Mouse (Mus musculus) forebrain, embryonic 12.5 days (tissue): ENCODE results near the gene Tcf7. TPM values are rescaled to one million over a fixed set of nuclear protein-coding genes. Genes with fewer than 3 reads are reported as not detected.

Experiments used
- ATAC-seq: fragments of 200-750 bp; cut with Nextera tagmentation; 2 replicates; pipeline ENCODE4 v1.8.0; 2017; ENCODE audit warnings: moderate TSS enrichment; ENCODE audit not compliant: low FRiP score
- H3K27ac ChIP-seq: fragments of 300-500 bp; sonication (generic); 2 replicates; pipeline ENCODE4 v1.5.1; 2016; ENCODE audit warnings: mild to moderate bottlenecking
- H3K27me3 ChIP-seq: fragments of 300-500 bp; sonication (generic); 2 replicates; pipeline ENCODE4 v1.6.1; 2016; ENCODE audit warnings: mild to moderate bottlenecking
- H3K36me3 ChIP-seq: fragments of 300-500 bp; sonication (generic); replicated peaks from 2 replicates; pipeline ENCODE4 v1.6.1; 2016; ENCODE audit warnings: mild to moderate bottlenecking
- H3K4me1 ChIP-seq: fragments of 300-500 bp; sonication (generic); 2 replicates; pipeline ENCODE4 v1.6.1; 2016
- H3K4me2 ChIP-seq: fragments of 300-500 bp; sonication (generic); 2 replicates; pipeline ENCODE4 v1.6.1; 2016; ENCODE audit warnings: mild to moderate bottlenecking, moderate library complexity
- H3K4me3 ChIP-seq: fragments of 300-500 bp; sonication (generic); replicated peaks from 2 replicates; pipeline ENCODE4 v1.5.1; 2016; ENCODE audit warnings: mild to moderate bottlenecking
- H3K9ac ChIP-seq: fragments of 300-500 bp; sonication (generic); 2 replicates; pipeline ENCODE4 v1.6.1; 2016; ENCODE audit warnings: mild to moderate bottlenecking
- H3K9me3 ChIP-seq: fragments of 300-500 bp; sonication (generic); 2 replicates; pipeline ENCODE4 v1.6.1; 2016
- WGBS: fragments of 180-500 bp; shearing (Covaris S2); methylation state at CpG from one replicate; pipeline ENCODE4 v1.1.7; 2016; 5-methylcytosine and 5-hydroxymethylcytosine counted together
- polyA plus RNA-seq: library from polyadenylated mRNA; unstranded; fragments of >200 nt; fragmentation: Nextera tagmentation; extraction: Ambion mirVana; gene quantifications from 2 replicates; pipeline ENCODE4 v1.2.1, GENCODE M21; 2016

Tcf7 gene
- polyA plus RNA-seq, 1 experiment from 2014 or later: 5.4 TPM

GRCm38 (mm10) chr11:52255077-52255476, 27.7 kb downstream of the Tcf7 start:
- 90% methylated on average over 8 of the region's 8 CpGs for WGBS
- H3K36me3 ChIP-seq: peaks cover 12% of the 10 kb centered on the region

DNA sequence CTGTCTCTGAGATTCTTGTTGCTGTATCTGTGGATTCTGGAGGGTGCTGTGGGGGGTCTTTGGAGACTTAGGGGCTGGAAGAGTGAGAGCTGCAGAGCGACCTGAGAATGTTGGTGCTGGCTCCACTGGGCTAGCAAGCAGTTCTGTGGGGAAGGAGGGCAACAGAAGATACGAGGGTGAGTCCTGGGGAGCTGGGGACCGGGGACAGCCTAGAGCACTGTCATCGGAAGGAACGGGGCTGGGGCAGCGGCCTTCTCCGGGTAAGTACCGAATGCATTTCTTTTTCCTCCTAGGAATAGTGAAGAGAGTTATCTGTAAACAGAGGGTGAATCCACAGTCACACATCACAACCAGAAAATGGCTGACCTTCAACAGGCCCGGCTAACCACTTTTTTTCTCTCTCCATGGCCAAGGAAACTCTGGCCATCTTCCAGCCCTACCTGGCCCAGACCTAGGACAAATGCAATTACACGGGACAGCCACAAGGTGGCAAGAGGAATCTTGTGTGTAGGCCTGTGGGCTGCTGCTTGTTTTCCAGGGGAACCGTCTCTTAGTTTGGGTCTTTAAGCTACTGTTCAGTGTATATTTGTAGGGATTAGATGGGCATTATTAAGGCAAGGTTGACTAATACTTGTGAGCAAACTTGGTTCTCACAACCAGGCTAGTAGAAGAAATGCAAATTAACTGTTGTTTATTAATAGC, 29.0 kb downstream of the Tcf7 start:
- H3K9ac ChIP-seq: no peak overlapping the region
- H3K4me1 ChIP-seq: no peaks in the 10 kb centered on the region
- no peak overlapping the region for H3K4me2 ChIP-seq
- ATAC-seq: peak; percentile 76
- peaks cover 22% of the 10 kb centered on the region for H3K36me3 ChIP-seq
- no peak overlapping the region for H3K4me3 ChIP-seq
- no peaks in the 10 kb centered on the region for H3K9me3 ChIP-seq
- H3K27ac ChIP-seq: no peak overlapping the region
- H3K27me3 ChIP-seq: no peaks in the 10 kb centered on the region
- 68% methylated on average over 11 of the region's 11 CpGs for WGBS

More at GRCm38 (mm10) chr11:52255077-52255476, 27.7 kb downstream of the Tcf7 start:
- no peak for ATAC-seq
- Histone ChIP-seq H3K9ac (no peak overlapping the region), H3K4me1 (no peaks in the 10 kb centered on the region), H3K27ac (no peak overlapping the region), H3K9me3 (no peaks in the 10 kb centered on the region), H3K4me2 (no peak overlapping the region), H3K4me3 (no peak overlapping the region), H3K27me3 (no peaks in the 10 kb centered on the region)

- 76% methylated on average over 1 of the region's 1 CpGs for WGBS
- Histone ChIP-seq H3K9ac (no peak overlapping the region), H3K27me3 (no peaks in the 10 kb centered on the region), H3K4me1 (no peaks in the 10 kb centered on the region), H3K36me3 (peaks cover 31% of the 10 kb centered on the region), H3K4me3 (no peak overlapping the region), H3K27ac (no peak overlapping the region), H3K4me2 (no peak overlapping the region), H3K9me3 (no peaks in the 10 kb centered on the region)
- ATAC-seq: no peak
Measured at GRCm38 (mm10) chr11:52252692-52253091, 30.1 kb downstream of the Tcf7 start.

DNA sequence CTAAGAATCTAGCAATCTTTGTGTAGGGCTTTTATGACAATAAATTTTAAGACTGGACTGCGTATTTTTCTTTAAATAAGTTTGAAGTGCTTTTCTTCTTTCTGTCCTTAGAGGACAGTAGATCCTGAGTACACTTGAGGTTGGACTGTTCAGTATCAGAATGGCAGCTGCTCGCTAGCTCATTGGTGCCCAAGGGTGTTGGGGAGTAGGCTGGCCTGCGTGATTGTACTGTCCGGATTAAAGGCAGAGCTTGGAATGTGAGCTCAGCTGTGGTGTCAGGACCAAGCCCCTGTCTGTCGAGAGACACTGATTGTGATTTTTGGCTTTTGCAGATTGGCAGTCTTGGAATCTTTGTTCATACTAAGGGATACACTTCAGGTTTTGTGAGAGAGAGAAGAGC, 31.0 kb downstream of the Tcf7 start:
- no peak overlapping the region for H3K4me3 ChIP-seq
- H3K27me3 ChIP-seq: no peaks in the 10 kb centered on the region
- no peak for ATAC-seq
- H3K9me3 ChIP-seq: no peaks in the 10 kb centered on the region
- 71% methylated on average over 5 of the region's 5 CpGs for WGBS
- H3K27ac ChIP-seq: no peak overlapping the region
- H3K4me1 ChIP-seq: no peaks in the 10 kb centered on the region
- H3K36me3 ChIP-seq: peaks cover 35% of the 10 kb centered on the region
- H3K4me2 ChIP-seq: no peak overlapping the region
- no peak overlapping the region for H3K9ac ChIP-seq

DNA sequence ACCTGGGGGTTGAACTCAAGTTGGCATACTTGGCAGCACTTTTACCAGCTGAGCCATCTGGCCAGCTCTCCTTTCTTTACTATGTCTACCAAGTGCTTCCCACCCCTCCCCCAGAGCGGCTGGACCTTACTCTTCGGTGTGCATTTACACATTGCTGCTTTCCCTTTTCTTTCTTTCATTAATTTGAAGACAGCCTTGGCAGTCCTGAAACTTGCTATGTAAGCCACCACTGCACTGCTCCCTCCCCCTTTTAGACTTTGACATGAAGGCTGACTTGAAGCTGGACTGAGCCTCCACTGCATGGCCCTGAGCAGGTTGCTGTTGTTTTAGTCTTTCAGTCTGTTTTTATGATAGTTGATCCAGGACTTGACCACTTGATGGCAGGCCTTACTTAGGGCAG, 33.4 kb downstream of the Tcf7 start:
- no peak for ATAC-seq
- peaks cover 49% of the 10 kb centered on the region for H3K36me3 ChIP-seq
- 91% methylated on average over 2 of the region's 2 CpGs for WGBS

GRCm38 (mm10) chr11:52240898-52241542, 41.8 kb downstream of the Tcf7 start:
- H3K4me2 ChIP-seq: no peak overlapping the region
- H3K4me1 ChIP-seq: no peaks in the 10 kb centered on the region
- H3K27me3 ChIP-seq: no peaks in the 10 kb centered on the region
- H3K4me3 ChIP-seq: no peak overlapping the region
- WGBS: 84% methylated on average over 4 of the region's 4 CpGs
- H3K36me3 ChIP-seq: peaks cover 75% of the 10 kb centered on the region
- H3K9me3 ChIP-seq: no peaks in the 10 kb centered on the region
- H3K9ac ChIP-seq: no peak overlapping the region
- no peak overlapping the region for H3K27ac ChIP-seq
- no peak for ATAC-seq

More for the DNA sequence above, 33.4 kb downstream of the Tcf7 start:
- Histone ChIP-seq H3K27me3 (no peaks in the 10 kb centered on the region), H3K4me3 (no peak overlapping the region), H3K9ac (no peak overlapping the region), H3K4me2 (no peak overlapping the region), H3K9me3 (no peaks in the 10 kb centered on the region), H3K4me1 (no peaks in the 10 kb centered on the region), H3K27ac (no peak overlapping the region)

DNA sequence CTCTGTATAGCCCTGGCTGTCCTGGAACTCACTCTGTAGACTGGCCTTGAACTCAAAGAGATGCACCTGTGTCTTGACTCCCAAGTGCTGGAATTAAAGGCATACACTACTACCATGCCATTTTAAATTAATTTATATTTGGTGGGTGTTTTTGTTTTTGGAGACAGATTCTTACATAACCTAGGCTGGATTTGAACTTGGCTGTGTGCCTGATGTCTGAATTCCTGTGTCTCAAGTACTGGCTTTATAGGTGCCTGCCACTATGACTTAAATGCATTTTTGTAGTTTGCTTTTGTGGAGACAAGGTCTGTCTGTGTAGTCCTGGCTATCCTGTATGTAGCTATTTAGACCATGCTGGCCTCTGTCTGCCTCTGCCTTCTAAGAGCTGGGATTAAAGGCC, 48.3 kb downstream of the Tcf7 start:
- no peaks in the 10 kb centered on the region for H3K27me3 ChIP-seq
- no peak overlapping the region for H3K9ac ChIP-seq
- H3K4me2 ChIP-seq: no peak overlapping the region
- no peak overlapping the region for H3K27ac ChIP-seq
- no peak for ATAC-seq
- H3K9me3 ChIP-seq: no peaks in the 10 kb centered on the region
- H3K36me3 ChIP-seq: peaks cover 29% of the 10 kb centered on the region
- no peak overlapping the region for H3K4me3 ChIP-seq
- H3K4me1 ChIP-seq: peaks cover 21% of the 10 kb centered on the region

DNA sequence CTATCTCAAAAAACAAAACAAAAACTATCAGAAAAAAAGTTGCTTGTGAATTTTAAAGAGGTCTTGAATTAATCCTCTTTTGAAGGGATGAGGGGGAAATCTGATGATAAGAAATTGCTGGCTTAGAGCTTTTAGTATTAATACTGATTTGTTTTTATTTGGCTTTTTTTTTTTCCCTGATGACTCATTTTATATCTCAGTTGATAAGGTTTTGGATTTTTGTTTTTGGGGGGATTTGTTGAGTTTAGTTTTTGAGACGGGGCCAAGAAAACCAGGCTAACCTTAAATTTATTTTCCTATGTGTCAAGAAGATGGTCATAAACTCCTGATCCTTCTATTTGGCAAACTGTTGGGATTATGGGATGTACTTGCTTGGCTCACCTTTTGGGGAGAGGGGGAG, 48.9 kb downstream of the Tcf7 start:
- no peak for ATAC-seq
- H3K4me3 ChIP-seq: no peak overlapping the region

DNA sequence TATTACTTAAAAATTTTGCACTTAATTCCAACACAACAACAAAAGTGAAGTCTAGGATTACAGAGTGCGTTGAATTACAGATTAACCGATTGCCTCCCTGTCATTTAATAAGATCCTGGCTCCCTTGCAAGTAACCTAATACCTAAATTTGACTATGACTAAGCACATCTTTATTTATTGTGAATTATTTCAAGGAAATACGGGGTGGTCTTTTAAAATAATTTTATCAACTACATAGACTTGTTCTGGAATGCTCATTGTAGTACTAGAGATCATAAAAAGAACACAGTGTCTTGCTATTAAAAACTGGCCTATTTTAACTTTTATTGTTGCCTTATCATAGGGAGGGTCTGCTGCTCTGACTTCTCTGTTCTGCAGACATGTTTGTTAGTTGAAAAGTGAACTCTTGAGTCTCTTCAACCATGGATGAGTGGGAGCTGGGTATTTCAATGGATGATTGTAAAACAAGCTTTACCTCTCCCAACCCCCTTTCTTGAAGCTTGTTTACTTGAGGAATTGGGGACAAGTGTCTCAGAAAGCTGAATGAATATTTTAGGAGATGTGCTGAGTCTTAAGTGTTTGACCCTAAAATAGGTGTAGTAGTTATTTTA, 49.7 kb downstream of the Tcf7 start:
- Histone ChIP-seq H3K27ac (no peak overlapping the region), H3K9ac (peak overlapping the region; percentile 99), H3K4me2 (peak overlapping the region; percentile 80), H3K36me3 (peaks cover 22% of the 10 kb centered on the region), H3K4me1 (peaks cover 21% of the 10 kb centered on the region), H3K4me3 (peak overlapping the region; percentile 98), H3K27me3 (no peaks in the 10 kb centered on the region), H3K9me3 (no peaks in the 10 kb centered on the region)
- 39% methylated on average over 3 of the region's 3 CpGs for WGBS
- ATAC-seq: no peak

More for the DNA sequence above, 48.9 kb downstream of the Tcf7 start:
- peaks cover 21% of the 10 kb centered on the region for H3K4me1 ChIP-seq
- H3K4me2 ChIP-seq: peak overlapping the region; percentile 80
- H3K27ac ChIP-seq: no peak overlapping the region
- no peaks in the 10 kb centered on the region for H3K27me3 ChIP-seq
- H3K9me3 ChIP-seq: no peaks in the 10 kb centered on the region
- peaks cover 28% of the 10 kb centered on the region for H3K36me3 ChIP-seq
- WGBS: 87% methylated on average over 1 of the region's 1 CpGs
- H3K9ac ChIP-seq: 0 out of 2 replicates have a peak overlapping the region, but pooled peaks have one; percentile 99

DNA sequence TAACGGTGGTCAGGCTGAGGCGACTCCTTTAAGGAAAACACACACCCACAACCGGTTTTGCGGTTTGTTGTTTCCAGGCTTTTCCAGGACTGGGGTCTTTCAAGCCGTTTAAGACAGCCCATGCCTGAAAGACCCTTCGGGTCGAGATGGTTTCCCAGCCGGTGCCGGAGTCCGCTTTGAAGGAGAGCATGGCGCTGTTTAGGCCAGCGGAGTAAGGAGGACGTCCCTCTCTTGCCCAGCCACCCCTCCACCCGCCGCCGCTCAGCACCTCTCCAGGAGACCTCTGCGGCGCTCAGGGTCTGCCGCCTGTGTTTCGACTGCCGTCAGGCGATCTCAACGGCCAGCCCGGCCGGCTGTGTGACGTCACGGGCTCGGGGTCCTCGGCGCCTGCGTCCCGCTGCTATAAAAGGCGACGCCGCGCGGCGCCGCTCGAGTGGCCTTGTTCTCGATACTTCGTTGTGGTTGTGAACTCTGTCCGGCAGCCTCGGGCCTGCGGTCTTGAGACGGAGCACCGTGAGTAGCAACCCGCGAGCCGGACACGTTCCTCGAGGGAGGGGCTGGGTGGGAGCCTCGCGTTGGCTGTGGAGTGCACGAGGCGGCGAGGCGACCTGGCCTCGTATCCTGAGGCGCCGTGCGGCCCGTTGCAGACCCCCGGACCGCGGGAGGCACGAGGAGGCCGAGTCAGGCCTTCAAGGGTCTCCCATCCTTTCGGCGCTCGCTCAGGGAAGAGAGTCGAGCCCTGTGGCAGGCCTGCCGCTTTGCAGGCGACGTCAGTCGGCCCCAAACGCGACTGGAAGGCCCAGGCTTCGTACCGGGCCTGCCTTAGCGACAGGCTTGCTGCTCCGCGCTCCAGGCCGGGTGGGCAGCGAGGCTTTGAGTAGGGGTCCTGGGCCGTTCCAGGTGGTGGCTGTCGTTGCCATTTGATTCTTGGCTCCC, 50.9 kb downstream of the Tcf7 start, which contains the start of gene Skp1a:
Gene Skp1a, plus strand, starts transcription at position 390 of the 936 bp plus-strand sequence.
- peak within 1 kb of the TSS; percentile 99 for H3K9ac ChIP-seq
- no peaks in the 10 kb centered on the region for H3K27me3 ChIP-seq
- no peaks in the 10 kb centered on the region for H3K9me3 ChIP-seq
- H3K4me2 ChIP-seq: peak within 1 kb of the TSS; percentile 80
- H3K36me3 ChIP-seq: peaks cover 9% of the 10 kb centered on the region
- peaks cover 21% of the 10 kb centered on the region for H3K4me1 ChIP-seq
- H3K27ac ChIP-seq: peak within 1 kb of the TSS; percentile 98
- H3K4me3 ChIP-seq: peak within 1 kb of the TSS; percentile 98
- WGBS: under 1% methylated on average over 87 of the region's 87 CpGs
- peak; percentile 93 for ATAC-seq

GRCm38 (mm10) chr11:52230694-52231093, 52.1 kb downstream of the Tcf7 start:
- 50% methylated on average over 5 of the region's 5 CpGs for WGBS
- Histone ChIP-seq H3K4me1 (peaks cover 21% of the 10 kb centered on the region), H3K27me3 (no peaks in the 10 kb centered on the region), H3K36me3 (no peaks in the 10 kb centered on the region), H3K9me3 (no peaks in the 10 kb centered on the region), H3K4me2 (peak overlapping the region; percentile 80), H3K27ac (0 out of 2 replicates have a peak overlapping the region, but pooled peaks have one; percentile 98), H3K4me3 (peak overlapping the region; percentile 98), H3K9ac (peak overlapping the region; percentile 99)
- 0 out of 2 replicates have a peak, but pooled peaks have one; percentile 11 for ATAC-seq
